Mouse (Mus musculus): ENCODE data around the gene Tgoln1.

DNA sequence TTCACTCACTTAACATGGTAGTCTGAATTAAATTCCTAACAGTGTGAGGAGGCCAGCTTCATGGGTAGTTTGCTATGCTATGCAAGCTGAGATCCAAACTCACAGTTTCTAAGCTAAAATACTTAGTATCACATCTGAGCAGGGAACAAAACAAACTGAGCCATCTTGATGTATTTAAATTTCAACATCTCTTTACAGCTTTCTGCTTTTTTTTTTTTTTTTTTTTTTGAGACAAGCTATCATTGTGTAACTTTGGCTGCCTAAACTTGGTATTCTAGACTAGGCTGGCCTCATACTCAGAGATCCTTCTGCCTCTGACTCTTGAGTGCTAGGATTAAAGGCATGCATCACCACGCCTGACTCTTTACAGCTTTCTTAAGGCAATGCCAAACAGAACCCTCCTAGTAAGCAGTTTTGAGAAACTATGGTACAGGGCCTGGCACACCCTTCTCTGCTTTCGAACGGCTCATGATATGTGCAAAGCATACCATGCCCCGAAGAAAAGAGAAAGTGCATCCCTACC is 8.1 kb downstream of the Tgoln1 start:
- TF ChIP-seq TAL1 (IDR thresholded peaks at IDR 0.05; ENCODE audit: low read length): no peak
- TF ChIP-seq GATA1 (IDR thresholded peaks at IDR 0.05; ENCODE audit: low read length): no peak
